Mouse (Mus musculus) embryo, embryonic 11 days (tissue): ENCODE data around the gene Tex45.

ENCODE experiments used
- DNase-seq: peaks from one replicate; pipeline ENCODE4 v3.0.0-alpha.2; 2015

The Tex45 gene

DNA sequence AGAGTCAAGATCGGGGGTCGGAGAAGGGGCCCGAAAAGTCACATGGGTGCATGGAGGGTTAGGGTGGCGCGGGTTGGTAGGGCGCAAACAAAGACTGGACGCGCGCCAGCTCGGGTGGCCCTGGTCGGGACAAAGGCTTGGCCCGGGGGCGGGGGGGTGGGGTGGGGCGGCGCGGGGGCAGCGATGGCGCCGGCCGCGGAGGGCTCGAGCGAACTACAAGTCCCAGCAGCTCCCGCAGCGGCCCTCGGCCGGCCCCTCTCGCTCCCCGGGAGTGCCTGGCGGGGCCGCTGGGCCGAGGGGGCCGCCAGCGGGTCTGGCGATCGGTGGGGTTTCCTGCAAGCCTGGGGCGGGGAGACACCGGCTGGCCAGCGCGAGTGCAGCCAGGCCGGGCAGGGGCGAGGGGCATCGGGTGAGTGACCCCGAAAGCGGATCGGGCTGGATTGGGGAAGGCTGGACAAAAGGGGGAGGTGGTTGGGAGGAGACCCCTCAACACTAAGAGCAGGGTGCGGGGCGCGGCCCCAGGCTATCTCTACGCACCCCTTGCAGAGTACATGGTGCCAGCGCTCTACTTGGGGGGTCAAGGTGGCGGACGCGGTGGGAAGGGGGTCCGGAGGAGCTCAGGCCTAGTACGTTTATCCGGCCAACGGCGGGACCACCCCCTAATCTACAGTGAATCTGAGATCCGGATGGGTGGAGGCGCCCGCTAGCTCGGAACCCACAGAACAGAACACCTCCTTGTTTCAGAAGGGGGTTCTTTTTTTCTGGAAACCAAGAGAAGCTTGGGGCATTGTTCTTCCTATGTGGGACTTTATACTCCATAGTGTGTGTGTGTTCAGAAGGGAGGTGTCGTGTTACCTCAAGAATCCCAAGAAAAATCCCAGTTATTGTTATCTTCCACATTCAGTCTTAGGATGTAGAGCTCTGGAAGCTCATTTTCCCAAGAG, 22.5 kb downstream of the Tex45 start, which contains the start of gene Zfp358:
Gene Zfp358 (plus strand): TSS at position 238 of the 944 bp plus-strand sequence.
- DNase-seq, result peak; percentile 93

DNA sequence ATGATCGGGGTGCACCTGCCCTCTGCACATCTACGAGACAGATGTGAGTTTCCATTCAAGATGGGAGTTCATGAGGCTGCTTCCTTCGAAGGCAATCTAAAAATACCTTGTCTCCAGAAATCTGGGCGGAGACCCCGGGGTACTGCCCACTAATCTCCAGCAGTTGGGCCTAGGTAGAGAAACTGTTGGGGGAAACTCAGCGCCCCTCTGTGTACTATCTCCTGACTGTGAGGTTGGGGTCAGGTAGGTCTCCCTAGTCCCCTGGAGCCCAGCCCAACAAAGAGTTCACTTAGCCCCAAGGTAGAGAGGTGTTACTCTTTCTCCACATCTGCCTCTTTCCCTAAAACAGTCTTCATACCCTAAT, 23.2 kb downstream of the Tex45 start:
- peak; percentile 29 for DNase-seq

DNA sequence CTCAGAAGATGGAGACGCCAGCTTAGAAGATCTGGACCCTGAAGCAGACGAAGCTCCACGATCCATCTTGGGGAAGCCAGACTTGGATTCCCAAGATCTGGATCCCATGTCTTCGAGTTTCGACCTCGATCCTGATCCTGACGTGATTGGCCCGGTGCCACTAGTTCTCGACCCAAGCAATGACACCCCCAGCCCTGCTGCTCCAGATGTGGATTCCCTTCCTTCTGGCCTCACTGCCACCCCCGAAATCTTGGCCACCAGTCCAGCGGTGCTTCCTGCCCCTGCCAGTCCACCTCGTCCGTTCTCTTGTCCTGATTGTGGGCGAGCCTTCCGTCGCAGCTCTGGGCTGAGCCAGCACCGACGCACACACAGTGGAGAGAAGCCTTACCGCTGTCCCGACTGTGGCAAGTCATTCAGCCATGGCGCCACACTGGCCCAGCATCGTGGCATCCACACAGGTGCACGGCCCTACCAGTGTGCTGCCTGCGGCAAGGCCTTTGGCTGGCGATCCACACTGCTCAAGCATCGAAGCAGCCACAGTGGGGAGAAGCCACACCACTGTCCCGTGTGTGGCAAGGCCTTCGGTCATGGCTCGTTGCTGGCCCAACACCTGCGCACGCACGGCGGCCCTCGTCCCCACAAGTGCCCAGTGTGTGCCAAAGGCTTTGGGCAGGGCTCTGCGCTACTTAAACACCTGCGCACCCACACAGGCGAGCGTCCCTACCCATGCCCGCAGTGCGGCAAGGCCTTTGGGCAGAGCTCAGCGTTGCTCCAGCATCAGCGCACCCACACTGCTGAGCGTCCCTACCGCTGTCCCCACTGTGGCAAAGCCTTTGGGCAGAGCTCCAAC, 25.1 kb downstream of the Tex45 start:
- DNase-seq, result no peak

DNA sequence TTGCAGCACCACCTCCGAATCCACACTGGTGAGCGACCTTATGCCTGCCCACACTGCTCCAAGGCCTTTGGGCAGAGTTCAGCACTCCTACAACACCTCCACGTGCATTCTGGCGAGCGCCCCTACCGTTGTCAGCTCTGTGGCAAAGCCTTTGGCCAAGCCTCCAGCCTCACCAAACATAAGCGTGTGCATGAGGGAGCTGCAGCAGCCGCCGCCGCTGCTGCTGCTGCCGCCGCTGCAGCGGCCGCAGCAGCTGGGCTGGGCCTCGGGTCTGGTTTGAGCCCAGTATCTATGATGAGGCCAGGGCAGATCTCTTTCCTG, 25.7 kb downstream of the Tex45 start:
- DNase-seq, result no peak

DNA sequence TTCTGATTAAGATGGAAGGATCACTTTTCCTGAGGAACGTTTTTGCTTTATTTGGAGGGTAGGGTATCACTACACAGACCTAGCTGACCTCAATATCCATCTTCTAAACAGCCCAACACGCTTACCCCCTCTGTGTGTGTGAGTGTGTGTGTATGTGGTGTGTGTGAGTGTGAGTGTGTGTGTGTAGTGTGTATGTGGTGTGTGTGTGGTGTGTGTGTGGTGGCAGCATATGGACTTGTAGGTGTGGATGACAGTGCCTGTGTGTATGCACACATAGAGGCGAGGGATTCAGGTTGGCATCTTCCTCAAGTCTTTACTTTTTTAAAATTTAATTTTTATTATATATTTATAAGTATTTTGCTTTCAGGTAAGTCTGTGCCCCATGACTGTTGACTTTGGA, 27.9 kb downstream of the Tex45 start:
- DNase-seq, result no peak

DNA sequence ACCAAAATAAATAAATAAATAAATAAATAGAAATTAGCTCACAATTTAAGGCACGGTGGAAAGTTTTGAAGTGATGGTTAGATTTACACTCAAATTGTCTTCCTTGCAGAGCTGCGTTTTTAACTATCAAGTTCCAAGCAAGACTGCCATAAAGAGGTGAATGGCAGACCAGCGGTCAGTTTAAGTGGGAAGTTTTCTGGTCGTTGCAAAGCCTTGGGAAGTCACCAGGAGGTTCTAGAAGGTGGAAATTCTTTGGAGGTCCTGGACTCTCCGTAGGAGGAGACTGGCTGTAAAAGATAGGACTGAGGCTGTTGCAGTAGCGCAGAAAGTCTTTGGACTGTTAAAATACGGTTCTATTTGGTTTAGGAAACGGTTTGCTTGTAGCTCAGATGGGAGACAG, 29.1 kb downstream of the Tex45 start:
- no peak for DNase-seq

DNA sequence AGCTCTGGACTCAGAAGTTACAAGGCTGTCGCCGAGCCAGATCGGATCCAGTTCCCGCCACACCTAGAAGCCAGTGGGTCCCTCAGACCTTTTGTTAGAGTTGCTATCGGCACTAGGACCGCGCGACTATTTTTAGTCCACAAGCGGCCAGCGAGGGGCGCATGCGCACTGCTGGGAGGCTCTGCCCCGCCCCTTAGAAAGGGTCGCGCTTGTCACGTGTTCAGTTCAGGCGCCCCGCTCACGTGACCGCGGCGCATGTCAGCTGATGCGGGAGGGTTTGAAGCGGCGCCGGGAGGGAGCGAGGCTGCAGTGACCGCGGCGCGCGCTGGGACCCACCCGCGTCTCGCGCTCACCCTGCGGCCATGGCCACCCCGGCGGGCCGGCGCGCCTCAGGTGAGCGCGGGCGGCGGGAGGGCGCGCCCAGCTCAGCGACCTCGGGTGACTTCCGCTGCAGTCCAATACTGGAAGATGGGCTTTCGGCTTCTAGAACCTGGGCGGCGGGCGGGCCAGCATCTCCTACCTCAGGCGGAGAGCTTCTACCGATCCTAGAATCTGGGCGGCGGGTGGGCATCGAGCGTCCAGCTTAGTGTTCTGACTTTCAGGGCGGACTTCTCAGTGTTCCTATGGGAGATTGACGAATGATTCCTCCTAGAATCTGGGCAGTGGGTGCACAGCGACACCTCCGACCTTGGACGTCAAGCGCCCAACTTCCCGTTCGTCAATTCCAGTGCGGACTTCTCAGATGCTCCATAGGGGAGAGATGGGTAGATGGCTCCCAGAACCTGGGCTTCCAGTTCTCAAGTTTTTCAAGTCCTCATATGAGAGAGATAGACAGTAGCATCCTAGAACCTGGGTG, 29.8 kb downstream of the Tex45 start, which contains the start of gene Mcoln1:
Gene Mcoln1 (plus strand): TSS at position 223 of the 856 bp plus-strand sequence.
- DNase-seq, result peak; percentile 99

DNA sequence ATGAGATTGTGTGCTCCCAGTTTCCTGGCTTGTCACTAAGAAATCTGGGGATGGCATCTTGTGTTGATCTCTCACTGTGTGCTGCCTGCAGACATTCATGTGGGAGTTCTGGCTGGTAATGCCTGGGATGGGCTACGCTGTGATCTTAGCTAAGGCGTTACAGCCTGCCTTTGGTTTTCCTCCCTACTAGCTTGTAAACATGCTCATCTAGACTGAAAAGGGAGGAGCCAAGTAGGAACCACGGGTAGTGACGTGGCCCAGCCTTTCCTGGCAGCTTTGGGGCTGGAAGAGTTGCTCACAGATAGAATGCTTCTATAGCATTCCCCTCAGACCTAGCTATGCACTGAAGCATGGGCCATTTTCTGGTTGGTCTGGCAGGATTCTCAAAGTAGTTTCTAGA, 31.6 kb downstream of the Tex45 start:
- DNase-seq, result no peak

DNA sequence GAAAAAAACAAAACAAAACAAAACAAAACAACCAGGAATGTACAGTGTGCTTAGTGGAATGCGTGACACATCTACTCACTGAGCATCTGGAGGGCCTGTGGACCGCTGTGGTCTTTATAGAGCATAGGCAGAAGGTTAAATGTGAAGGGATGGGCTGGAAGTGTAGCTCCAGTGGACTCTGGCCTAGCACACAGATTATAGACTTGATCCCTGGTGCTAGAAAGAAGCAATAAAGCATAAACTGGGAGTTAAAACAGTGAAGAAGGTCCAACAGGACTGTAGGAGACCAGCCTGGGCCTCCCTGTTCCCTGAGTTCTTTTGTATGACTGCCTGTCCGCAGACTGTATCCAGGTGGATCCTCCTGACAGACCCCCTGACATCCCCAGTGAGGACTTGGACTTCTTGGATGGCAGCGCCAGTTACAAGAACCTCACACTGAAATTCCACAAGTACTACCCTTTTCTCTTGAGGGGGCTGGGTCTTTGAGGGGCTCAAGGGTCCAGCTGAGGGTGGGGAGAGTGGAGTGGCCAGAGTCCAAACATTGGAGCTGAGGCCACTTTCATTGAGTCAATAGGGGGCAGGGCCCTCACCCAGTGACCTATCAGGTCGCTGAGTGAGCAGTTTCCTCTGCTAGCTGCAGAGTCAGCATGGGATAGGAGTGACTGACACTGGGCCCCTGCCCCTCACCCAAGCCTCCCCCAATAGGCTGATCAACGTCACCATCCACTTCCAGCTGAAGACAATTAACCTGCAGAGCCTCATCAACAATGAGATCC, 37.5 kb downstream of the Tex45 start:
- no peak for DNase-seq

DNA sequence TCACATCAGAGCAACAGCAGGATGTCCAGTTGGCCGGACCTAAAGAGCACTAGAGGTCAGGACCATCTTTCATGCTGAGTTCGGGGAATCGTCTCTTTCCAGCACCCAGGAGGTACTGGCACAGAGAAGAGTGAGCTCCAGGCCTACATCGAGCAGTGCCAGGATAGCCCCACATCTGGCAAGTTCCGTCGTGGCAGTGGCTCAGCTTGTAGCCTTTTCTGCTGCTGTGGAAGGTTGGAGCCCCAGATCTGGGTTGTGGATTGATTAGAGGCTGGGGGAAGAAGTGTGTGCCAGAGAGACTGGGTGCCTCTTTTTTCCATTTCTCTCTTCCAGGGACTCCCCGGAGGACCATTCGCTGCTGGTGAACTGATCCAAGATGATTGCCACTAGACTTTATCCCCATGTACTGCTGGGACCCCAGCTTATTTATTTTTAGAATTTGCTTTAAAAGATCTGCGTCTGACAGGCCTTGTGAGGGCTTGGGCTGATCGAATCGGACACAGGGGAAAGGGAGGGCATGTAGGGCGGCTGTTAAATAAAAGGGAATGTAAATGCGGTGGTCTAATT, 44.1 kb downstream of the Tex45 start:
- no peak for DNase-seq

DNA sequence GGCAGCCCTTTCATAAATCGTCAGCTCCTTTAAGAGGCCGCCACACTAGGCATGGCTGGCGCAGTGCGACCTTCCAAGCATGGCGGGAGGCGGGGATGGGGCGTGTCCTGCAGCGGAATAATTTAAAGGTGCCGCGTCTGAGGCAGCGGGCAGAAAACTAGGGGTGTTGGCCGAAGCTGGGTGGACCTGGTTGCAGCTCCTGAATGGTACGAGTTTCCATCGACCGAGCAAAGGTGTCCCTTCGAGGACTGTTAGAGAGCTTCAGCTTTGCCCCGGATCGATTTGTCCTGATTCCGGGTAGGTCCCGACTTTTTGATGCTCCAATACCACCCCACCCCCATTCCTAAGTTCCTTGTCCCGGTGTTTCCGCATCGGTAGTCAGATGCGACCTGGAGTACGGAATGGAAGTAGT, 44.6 kb downstream of the Tex45 start, which contains the start of gene Pnpla6:
Gene Pnpla6 (plus strand): TSS at position 125 of the 412 bp plus-strand sequence.
- peak; percentile 93 for DNase-seq

DNA sequence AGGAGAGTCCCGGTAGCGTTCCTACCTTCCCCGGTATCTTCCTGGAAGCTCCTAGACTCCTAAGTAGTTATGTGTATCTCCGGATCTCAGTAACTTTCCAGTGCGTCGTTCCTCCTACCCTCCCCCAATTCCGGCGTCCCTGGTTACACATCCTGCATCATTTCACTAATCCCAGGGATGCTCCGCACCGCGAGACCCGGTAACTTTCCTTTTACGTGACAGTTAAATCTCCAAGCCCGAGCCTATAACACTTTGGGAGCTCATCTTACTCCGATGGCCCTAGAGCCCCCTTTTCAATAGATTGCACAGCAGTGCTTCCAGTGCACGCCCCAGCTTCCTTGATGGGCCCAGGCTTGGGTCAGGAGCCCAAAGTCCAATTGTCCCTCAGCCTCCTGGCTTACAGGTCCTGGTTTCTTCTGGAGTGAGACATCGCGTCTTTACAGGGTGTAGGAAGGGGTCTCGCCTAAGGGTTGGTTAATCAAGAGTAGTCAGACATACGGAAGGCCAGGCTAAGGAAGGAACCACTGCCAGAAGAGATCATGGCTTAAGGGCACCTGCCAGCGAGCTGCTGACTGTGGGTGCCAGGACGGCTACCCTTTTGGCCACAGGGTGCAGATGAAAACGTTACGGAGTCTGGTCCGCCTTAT, 45.2 kb downstream of the Tex45 start:
- peak; percentile 62 for DNase-seq

DNA sequence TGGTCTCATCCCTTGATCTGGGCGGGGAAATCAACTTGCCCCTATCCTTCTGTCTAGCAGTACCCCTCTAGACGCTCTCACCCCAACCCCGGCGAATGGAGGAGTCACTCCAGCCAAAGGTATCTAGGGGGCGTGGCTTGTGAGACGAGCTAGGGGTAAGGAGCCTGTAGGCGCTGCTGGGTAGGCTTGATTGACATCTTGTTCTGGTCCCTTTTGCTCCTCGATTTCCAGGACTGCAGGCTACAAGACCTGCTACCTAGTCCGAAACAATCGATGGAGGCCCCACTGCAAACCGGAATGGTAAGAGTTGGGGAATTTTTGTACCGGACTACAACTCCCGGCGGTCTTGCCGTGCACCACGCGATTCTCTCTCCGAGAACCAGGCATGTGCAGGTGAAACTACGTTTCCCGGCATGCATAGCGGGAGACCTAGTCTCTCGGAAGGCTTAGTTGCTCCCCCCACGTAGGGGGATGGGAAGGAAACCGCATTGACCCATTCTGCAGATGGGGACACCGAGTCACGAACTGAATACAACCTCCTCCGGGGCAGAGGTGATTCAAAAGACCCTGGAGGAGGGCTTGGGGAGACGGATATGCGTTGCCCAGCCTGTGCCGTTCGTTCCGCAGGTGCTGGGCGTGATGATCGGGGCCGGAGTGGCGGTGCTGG, 45.9 kb downstream of the Tex45 start:
- peak; percentile 94 for DNase-seq

DNA sequence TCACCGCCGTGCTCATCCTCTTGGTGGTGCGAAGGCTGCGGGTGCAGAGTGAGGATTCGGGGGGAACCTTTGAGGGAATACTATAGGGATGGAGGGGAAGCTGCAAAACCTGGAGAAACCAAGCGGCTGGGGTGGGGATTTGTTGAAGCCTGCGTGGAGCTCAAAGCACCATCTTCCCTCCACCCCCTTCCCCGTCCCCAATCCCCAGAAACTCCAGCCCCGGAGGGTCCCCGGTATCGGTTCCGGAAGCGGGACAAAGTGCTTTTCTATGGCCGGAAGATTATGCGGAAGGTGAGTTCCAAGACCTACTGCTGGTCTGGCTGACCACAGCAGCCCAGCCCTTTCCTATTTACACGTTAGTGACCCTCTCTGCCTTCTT, 46.4 kb downstream of the Tex45 start:
- DNase-seq, result peak; percentile 22

DNA sequence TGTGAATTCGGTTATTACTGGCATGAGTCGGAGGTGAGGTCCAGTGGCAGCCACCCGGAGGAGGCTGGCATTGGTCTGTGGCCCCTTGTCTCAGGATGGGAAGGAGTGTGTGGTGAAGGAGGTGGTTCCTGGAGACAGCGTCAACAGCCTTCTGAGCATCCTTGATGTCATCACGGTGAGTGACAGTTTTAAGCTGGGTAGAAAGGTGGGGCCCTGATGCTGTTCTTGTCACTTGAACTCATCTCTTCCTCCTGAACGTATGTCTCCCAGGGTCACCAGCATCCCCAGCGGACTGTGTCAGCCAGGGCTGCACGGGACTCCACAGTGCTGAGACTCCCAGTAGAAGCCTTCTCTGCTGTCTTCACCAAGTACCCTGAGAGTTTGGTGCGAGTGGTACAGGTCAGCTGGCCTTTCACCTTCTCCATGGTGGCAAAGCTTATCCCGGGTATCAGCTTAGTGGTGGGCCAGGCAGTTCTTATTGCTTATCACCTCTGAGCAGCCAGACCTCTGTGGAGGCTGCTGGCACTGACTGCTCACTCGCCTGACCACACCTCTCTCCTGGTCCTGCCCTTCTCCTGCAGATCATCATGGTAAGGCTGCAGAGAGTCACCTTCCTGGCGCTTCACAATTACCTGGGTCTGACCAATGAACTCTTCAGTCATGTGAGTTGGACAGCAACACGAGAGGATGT, 51.5 kb downstream of the Tex45 start:
- DNase-seq, result no peak

DNA sequence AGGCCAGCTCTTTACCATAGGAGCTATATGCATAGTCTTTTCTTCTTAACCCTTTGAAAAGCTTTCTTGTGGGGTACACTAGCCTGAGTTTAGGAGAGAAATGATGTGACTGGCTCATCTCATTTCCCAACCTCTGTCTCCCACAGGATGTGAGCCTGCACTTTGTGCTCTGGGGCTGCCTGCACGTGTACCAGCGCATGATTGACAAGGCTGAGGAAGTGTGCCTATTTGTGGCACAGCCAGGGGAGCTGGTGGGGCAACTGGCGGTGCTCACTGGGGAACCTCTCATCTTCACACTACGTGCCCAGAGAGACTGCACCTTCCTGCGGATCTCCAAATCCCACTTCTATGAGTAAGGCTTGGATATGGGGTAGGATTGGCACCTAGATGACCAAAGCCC, 60.2 kb downstream of the Tex45 start:
- DNase-seq, result no peak

DNA sequence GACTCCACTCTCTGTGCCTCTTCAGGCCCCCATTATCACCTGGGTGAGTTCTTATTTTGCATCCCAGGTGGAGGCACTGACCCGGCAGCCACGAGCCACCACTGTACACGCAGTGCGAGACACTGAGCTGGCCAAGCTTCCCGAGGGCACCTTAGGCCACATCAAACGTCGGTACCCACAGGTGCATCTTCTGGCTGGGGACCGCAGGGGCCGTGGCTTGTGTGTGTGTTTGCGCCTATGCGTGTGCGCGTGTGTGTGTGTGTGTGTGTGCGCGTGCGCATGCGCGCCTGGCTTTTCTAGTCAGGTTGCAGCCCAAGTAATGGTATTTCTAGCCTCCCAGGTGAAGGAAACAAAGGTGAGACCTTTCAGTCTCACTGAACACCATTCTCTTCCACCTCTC, 61.3 kb downstream of the Tex45 start:
- no peak for DNase-seq

DNA sequence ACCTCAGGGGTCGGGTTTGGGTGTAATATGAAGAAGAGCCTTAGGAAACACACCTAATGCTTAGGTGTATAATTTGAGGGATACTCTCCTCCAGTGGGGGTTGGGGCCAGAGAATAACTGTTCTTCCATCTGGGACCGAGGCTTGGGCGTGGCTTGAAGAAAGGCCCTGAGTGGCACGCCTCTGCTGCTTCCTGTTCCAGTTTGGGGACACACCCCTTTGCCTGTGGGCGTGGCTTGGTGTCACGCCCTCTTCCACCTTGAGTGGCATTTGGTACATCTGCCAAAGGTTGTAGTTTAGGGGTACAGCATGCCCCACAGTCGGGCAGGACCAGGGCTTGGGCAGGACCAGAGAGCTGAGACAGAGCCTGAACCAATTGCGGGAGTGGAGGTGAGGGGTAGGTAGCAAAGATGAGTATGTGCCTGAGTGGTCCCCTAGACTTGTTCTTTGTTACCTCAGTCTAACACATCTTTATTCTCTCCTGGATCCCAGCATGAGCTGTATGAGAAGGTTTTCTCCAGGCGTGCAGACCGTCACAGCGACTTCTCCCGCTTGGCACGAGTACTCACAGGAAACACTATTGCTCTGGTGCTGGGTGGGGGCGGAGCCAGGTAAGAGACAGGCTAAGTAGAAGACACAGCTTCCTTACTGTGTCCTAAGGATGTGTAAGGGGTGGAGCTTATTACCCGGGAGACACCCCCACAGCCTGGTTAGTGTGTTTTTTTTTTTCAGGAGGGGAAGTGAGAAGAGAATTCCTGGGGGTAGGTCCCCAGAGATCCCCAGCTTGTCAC, 65.6 kb downstream of the Tex45 start:
- peak; percentile 9 for DNase-seq
